Mouse (Mus musculus): Measurements from ENCODE around the gene Spata46.

Gene Spata46

DNA sequence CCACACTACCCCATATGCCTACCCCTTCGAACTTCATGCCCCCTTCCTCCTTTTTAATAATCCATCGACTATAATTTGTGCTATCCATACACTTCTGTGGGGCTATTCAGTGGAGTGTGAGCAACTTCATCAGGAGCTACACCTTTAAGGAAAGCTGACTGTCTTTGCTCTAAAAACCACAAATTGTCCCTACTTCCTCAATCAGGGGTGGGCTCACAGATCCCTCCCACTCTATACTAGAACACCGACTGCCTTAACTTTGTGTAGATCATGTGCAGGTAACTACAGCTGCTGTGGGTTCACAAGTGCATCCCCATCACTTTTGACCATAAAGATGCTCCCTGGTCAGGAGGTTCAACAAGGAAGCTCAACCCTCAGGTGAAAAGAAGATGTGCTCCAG, 31.3 kb downstream of the Spata46 start:
- no peak for DNase-seq (ENCODE audit: extremely low read depth, low read depth, low spot score)

DNA sequence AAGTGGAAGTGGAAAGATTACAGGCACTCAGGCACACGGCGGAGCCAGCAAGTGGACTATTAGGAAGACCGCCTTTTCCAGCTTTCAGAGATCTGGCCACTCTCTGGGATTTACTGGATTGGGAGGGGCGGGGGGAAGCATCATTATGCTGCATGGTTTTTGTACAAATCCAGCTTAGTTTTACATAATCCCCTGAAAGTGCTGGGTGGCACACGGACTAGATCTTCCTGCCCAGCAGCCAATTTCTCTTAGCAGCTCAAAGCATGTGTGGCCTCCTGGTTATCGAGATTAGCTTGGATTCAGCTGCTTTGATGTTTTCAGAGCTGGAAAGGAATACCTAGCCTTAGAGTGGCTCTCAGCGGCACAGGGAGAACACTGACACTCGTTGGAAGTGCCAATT, 34.5 kb downstream of the Spata46 start:
- DNase-seq (ENCODE audit: extremely low read depth, low read depth, low spot score), result no peak

DNA sequence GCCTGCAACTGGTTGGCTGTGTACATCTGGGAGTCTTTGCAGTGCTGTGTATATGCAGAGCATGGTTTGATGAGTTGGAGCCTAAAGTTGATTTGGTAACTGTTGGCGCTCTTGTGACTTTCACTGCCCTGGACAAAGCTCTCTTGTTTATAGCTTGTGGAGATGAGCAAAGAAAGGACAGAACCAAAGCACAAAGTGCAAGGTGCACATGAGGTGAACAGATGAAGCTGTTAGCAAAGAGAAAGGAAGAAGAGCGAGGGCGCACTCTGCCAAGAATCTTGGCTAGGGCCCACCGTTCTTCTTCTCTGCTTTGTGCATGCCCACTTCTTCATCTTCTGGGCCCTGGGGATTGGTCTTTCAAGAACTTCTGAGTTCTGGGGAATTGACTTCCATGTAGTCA, 35.3 kb downstream of the Spata46 start:
- no peak for DNase-seq (ENCODE audit: extremely low read depth, low read depth, low spot score)

DNA sequence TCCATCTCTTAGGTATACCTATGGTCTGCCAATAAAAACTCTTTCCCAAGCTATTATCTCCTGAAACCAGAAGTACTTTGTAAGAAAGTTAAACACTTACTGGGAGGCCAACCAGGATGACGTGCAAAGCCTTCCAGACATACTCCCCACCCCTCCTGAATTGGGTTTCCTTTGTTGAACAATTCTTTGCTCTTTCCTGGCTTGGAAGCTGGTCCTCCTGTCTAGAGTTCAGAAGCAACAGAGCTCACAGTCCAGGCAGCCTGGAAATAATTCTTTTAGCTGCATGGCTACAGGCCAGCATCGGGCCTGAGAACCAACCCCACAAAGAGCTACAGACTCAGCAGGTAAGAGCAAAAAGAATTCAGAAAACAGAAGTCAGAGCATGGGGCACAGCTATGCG, 37.7 kb downstream of the Spata46 start:
- no peak for DNase-seq (ENCODE audit: extremely low read depth, low read depth, low spot score)

DNA sequence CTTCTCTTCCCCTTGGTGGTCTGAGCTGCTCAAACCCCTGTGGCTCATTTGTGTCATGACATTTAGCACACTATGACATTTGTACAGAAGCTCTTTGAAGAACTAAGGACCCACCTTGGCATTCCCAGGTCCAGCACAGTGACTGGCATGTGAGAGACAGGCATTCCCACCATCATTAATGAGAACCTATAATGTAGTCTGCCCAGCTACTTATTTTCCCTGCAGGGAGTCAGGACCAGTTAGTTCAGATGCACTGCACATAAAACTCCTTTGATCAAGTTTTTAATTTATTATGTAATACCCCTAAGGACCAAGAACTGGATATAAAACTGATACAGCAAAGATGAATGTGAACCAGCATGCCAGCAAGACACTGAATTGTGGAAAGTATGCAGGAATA, 42.5 kb downstream of the Spata46 start:
- DNase-seq (ENCODE audit: extremely low read depth, low read depth, low spot score), result no peak

DNA sequence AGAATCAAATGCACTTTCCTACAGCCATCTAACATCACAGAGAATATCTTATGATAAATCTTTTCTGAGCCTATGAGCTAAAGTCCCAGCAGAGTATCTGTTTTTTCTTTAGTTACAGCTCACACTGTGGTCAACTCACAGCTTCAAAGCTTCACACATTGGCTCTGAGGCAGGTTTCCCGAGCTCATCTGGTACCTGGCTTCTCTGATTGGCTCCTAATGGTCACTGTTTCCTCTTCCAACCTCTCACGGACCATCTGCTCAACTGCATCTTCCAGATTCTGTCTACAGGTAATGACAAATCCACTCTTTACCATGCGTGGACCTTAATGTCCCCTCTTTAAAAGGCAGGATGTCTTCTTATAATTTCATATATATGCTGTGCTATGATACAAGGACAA, 44.7 kb downstream of the Spata46 start:
- no peak for DNase-seq (ENCODE audit: extremely low read depth, low read depth, low spot score)

DNA sequence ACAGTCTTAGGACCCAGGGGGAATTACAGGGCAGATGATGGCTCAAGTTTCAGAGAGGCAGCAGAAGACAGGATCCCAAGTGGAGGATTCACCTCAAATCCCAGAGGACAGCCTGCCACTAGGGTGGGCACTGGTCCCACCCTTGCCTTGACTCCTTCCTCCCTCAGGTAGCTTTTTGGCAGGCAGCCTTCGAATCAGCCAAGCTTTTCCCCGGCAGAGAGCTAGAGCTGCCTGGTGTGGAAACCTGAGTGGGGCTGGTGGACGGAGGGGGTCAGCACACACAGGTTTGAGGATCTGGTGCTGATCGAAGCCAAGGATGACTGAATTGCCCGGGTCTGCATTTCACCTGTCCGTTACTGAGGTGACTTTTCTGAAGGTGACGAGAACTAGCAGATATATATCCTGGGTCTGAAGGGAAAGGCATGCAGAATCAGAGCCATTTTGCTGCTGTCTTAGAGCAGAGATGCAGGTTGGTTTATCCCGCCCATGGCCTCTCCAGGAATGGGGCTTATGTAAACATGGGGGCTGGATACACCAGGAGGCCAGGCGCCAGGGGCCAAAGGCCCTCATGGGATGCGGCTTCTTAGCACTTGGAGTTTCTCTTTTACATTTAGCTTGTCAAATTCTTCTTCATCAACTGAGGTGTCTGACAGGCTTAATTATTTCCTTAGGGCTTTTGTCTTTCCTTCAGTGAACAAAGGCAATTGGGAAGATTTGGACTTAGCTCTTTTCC, 51.7 kb downstream of the Spata46 start:
- DNase-seq (ENCODE audit: extremely low read depth, low read depth, low spot score), result no peak

All from fat pad, adult 2 months (tissue).